Mouse (Mus musculus) kidney, adult 10 weeks (tissue): Measurements from ENCODE around the gene Fundc1. TPM values are rescaled to one million over a fixed set of nuclear protein-coding genes. Genes with fewer than 3 reads are reported as not detected.

Source experiments
- polyA plus RNA-seq: library from polyadenylated mRNA; stranded (reverse); fragments of 350-450 nt; fragmentation: Illumina TruSeq; extraction: RNeasy Lipid Tissue Mini Kit (QIAGEN cat#74804); gene quantifications from one replicate; pipeline ENCODE4 v1.2.3, GENCODE M21; 2014; ENCODE audit warnings: low read depth, low replicate concordance

Fundc1 gene
- 118 TPM for polyA plus RNA-seq

GRCm38 (mm10) chrX:17571621-17572459, at the start of gene Fundc1:
TSS of gene Fundc1 (minus strand) at chrX:17572325.

